36 mouse cellular contexts compared by ENCODE assay signal in genomic region chr3:146110916-146111315, GRCm38 (mm10). TPM values are rescaled to one million over a fixed set of nuclear protein-coding genes. Genes with fewer than 3 reads are reported as not detected.
DNase-seq lines count a peak whose midpoint lies in the region; TF ChIP-seq lines count a peak whose summit lies in the region.
"Had no signal": no experiment of that assay in that cellular context is flagged by ENCODE, and none has a peak within 500 bp of the region (broad histone marks: within the 10 kb centered on the region; RNA-seq: fewer than 3 reads in every experiment).

No protein-coding gene starts in this region.

- H3K36me3 ChIP-seq in myocyte (ENCODE audit: control insufficient read depth, insufficient read depth), result no peaks in the 10 kb centered on the region
- H3K36me3 ChIP-seq: embryonic facial prominence, embryonic 15.5 days; heart, embryonic 13.5 days; hindbrain, embryonic 12.5 days; limb, embryonic 10.5 days; limb, embryonic 15.5 days; liver, embryonic 13.5 days; neural tube, embryonic 15.5 days had no signal

- no peak overlapping the region for H3ac ChIP-seq in myocyte (ENCODE audit: control insufficient read depth, insufficient read length)

- intact Hi-C loops in gastrocnemius, adult 2 months (cut with DNase I), result no loop called here
- intact Hi-C loops in gastrocnemius, postnatal 14 days (cut with DNase I; ENCODE audit: low total_unique reads), result no loop called here

- no peak overlapping the region for H3K4me3 ChIP-seq in gastrocnemius, adult 2 months
- no peak overlapping the region for H3K4me3 ChIP-seq in bone marrow macrophage, adult 2 months (ENCODE audit: insufficient read depth, low read length)
- H3K4me3 ChIP-seq in myocyte, result no peak overlapping the region
- H3K4me3 ChIP-seq: embryonic facial prominence, embryonic 15.5 days; heart, embryonic 13.5 days; hindbrain, embryonic 12.5 days; limb, embryonic 10.5 days; limb, embryonic 15.5 days; liver, embryonic 13.5 days; neural tube, embryonic 15.5 days had no signal

- no peak for TF ChIP-seq CTCF in gastrocnemius, adult 2 months (IDR thresholded peaks at IDR 0.05)
- no peak for TF ChIP-seq CTCF in bone marrow macrophage, adult 2 months (IDR thresholded peaks at IDR 0.05; ENCODE audit: low read depth, low read length)

- peaks cover 43% of the 10 kb centered on the region for H3K4me1 ChIP-seq in bone marrow macrophage, adult 2 months (ENCODE audit: control insufficient read depth, insufficient read depth, low read length)
- H3K4me1 ChIP-seq: limb, embryonic 15.5 days; liver, embryonic 13.5 days had no signal

- TF ChIP-seq POLR2A in bone marrow macrophage, adult 2 months (IDR thresholded peaks at IDR 0.05; ENCODE audit: borderline replicate concordance, low read depth, low read length), result no peak
- TF ChIP-seq POLR2A in myocyte (IDR thresholded peaks at IDR 0.05; ENCODE audit: insufficient read length, low read depth), result no peak

- H3K27ac ChIP-seq in gastrocnemius, adult 2 months, result peak overlapping the region; percentile 64; the same call in 1 of the 2 replicates
- H3K27ac ChIP-seq in bone marrow macrophage, adult 2 months (ENCODE audit: insufficient read depth, low read depth, low read length), result peak overlapping the region; percentile 73
- H3K27ac ChIP-seq: embryonic facial prominence, embryonic 15.5 days; heart, embryonic 13.5 days; hindbrain, embryonic 12.5 days; hindbrain, postnatal 0 days; limb, embryonic 10.5 days; limb, embryonic 15.5 days; liver, embryonic 13.5 days; neural tube, embryonic 15.5 days; stomach, postnatal 0 days had no signal

- no peaks in the 10 kb centered on the region for H3K79me2 ChIP-seq in myocyte (ENCODE audit: control insufficient read depth, insufficient read depth)

- DNase-seq in gastrocnemius, adult 2 months, result peak; percentile 30
- DNase-seq in gastrocnemius, postnatal 14 days, result no peak
- peak; percentile 79 for DNase-seq in 3T3-L1 (ENCODE audit: low read depth, low spot score)
- DNase-seq in ovary, postnatal 10 days (ENCODE audit: low spot score), result no peak
- DNase-seq in thymus, postnatal 25 days, result no peak
- DNase-seq: adrenal gland, postnatal 10 days; B cell, adult 2 months; cerebellum, adult 11-12 months; cerebellum, adult 9-11 months; kidney, adult 9 months; kidney, postnatal 14 days; layer of hippocampus, adult 9-11 months; liver, embryonic 13.5 days; lung, adult 18-20 months; midbrain, embryonic 14.5 days; right cerebral cortex, postnatal 25 days; spleen, adult 18-20 months; thymus, adult 2 months; thymus, postnatal 4 days had no signal

- H3K4me2 ChIP-seq in myocyte (ENCODE audit: low read depth), result peak overlapping the region; percentile 31
- H3K4me2 ChIP-seq: embryonic facial prominence, embryonic 15.5 days; heart, embryonic 13.5 days; hindbrain, embryonic 12.5 days; limb, embryonic 15.5 days; liver, embryonic 13.5 days; neural tube, embryonic 15.5 days had no signal

- H3K27me3 ChIP-seq in myocyte (ENCODE audit: control insufficient read depth, insufficient read depth, insufficient read length), result no peaks in the 10 kb centered on the region
- H3K27me3 ChIP-seq: embryonic facial prominence, embryonic 15.5 days; neural tube, embryonic 15.5 days had no signal

TF ChIP-seq in myocyte, 11 proteins besides CTCF, POLR2A, EP300 and RAD21:
- no peak for TF ChIP-seq TCF12 (IDR thresholded peaks at IDR 0.05; ENCODE audit: insufficient read depth, poor library complexity, severe bottlenecking)
- TF ChIP-seq CEBPB (IDR thresholded peaks at IDR 0.05; ENCODE audit: insufficient read depth, poor library complexity, severe bottlenecking), result no peak
- no peak for TF ChIP-seq MAX (IDR thresholded peaks at IDR 0.05; ENCODE audit: low read depth)
- TF ChIP-seq SRF (IDR thresholded peaks at IDR 0.05; ENCODE audit: control insufficient read depth, insufficient read length, low read depth), result no peak
- TF ChIP-seq MYOD1 (IDR thresholded peaks at IDR 0.05; ENCODE audit: control insufficient read depth in 1 of 3, insufficient read length in 2 of 3, low read depth in 2 of 3), result no peak
- no peak for TF ChIP-seq USF1 (IDR thresholded peaks at IDR 0.05; ENCODE audit: low read depth)
- no peak for TF ChIP-seq REST (IDR thresholded peaks at IDR 0.05; ENCODE audit: insufficient read depth, insufficient read length)
- TF ChIP-seq TCF3 (IDR thresholded peaks at IDR 0.05; ENCODE audit: insufficient read length, low read depth), result no peak
- TF ChIP-seq E2F4 (IDR thresholded peaks at IDR 0.05; ENCODE audit: insufficient read depth), result no peak
- TF ChIP-seq POLR2AphosphoS2 (IDR thresholded peaks at IDR 0.05; ENCODE audit: insufficient read length, low read depth), result no peak
- no peak for TF ChIP-seq MYOG (IDR thresholded peaks at IDR 0.05; ENCODE audit: control insufficient read depth in 1 of 3, insufficient read depth in 1 of 3, insufficient read length in 2 of 3, low read depth in 2 of 3)

RNA-seq across cellular contexts. Expression of gene Wdr63, which starts 3.0 kb away (rescaled TPM):
- not detected for total RNA-seq in gastrocnemius, adult 2 months (2021)
- total RNA-seq in gastrocnemius, postnatal 14 days (2021), result not detected
- polyA plus RNA-seq in bone marrow macrophage, adult 2 months (2012; ENCODE audit: insufficient read depth, insufficient read length, missing spikeins), result not detected in 2 replicates
- 0.10 TPM for polyA plus RNA-seq in myocyte (2012; fragmentation: generic; extraction: Trizol)
- total RNA-seq: gastrocnemius, adult 8-10 months; granulocyte monocyte progenitor cell, adult 5-6 weeks; heart, postnatal 25 days; monocyte, adult 5-6 weeks had no signal
- polyA plus RNA-seq: frontal cortex, adult 2 months; heart, embryonic 13.5 days; intestine, embryonic 16.5 days; limb, embryonic 10.5 days; limb, embryonic 15.5 days had no signal

RNA-seq across cellular contexts. Expression of gene Mcoln3, which starts 6.3 kb away (rescaled TPM):
- total RNA-seq in gastrocnemius, adult 2 months (2021), result not detected
- total RNA-seq in gastrocnemius, postnatal 14 days (2021), result not detected
- polyA plus RNA-seq in bone marrow macrophage, adult 2 months (2012; ENCODE audit: insufficient read depth, insufficient read length, missing spikeins), result 4.7 and 6.5 TPM in 2 replicates
- polyA plus RNA-seq in myocyte (2012; fragmentation: generic; extraction: Trizol), result not detected
- total RNA-seq: gastrocnemius, adult 8-10 months; granulocyte monocyte progenitor cell, adult 5-6 weeks; heart, postnatal 25 days; hindbrain, postnatal 0 days; left cerebral cortex, postnatal 10 days had no signal
- polyA plus RNA-seq: frontal cortex, adult 2 months; stomach, postnatal 0 days had no signal

RNA-seq across cellular contexts. Expression of gene Mcoln2, which starts 38.7 kb away (rescaled TPM):
- under 1 TPM in 1 of 2 experiments, not detected in 1; 0.74 TPM for total RNA-seq in gastrocnemius, adult 2 months (2021)
- under 1 TPM in 1 of 2 experiments, not detected in 1; 0.12 TPM for total RNA-seq in gastrocnemius, postnatal 14 days (2021)
- 33.5 and 35.3 TPM in 2 replicates for polyA plus RNA-seq in bone marrow macrophage, adult 2 months (2012; ENCODE audit: insufficient read depth, insufficient read length, missing spikeins)
- polyA plus RNA-seq in myocyte (2012; fragmentation: generic; extraction: Trizol), result not detected
- total RNA-seq: hindbrain, postnatal 0 days had no signal
- polyA plus RNA-seq: frontal cortex, adult 2 months had no signal

Comparison
In these comparisons a context has a peak if more than half of its experiments do, and no peak if none do; other contexts are left out.
1. DNase-seq: peak in gastrocnemius, adult 2 months (single experiment) and 3T3-L1 (single experiment); none in gastrocnemius, postnatal 14 days (single experiment), ovary, postnatal 10 days (single experiment) and thymus, postnatal 25 days (single experiment).